Mouse (Mus musculus) embryonic facial prominence, embryonic 13.5 days (tissue): ENCODE results near the gene Prkcg. TPM values are rescaled to one million over a fixed set of nuclear protein-coding genes. Genes with fewer than 3 reads are reported as not detected.
A peak's percentile ranks its signal among the peaks of the same experiment; 100 is the strongest.
"Not testable (repeated sequence)": the region's sequence is repeated elsewhere in the genome, so short reads cannot be mapped to it uniquely, and the experiment has no call there.

Source experiments
- ATAC-seq: fragments of 200-750 bp; cut with Nextera tagmentation; 2 replicates; pipeline ENCODE4 v1.8.0; 2017; ENCODE audit warnings: low read depth; ENCODE audit not compliant: insufficient number of reproducible peaks, insufficient read depth, low FRiP score, low TSS enrichment
- H3K27ac ChIP-seq: fragments of 300-500 bp; sonication (generic); 2 replicates; pipeline ENCODE4 v1.5.1; 2015; ENCODE audit warnings: moderate library complexity, mild to moderate bottlenecking, inconsistent platforms
- H3K27me3 ChIP-seq: fragments of 300-500 bp; sonication (generic); 2 replicates; pipeline ENCODE4 v1.6.1; 2015; ENCODE audit warnings: mild to moderate bottlenecking, inconsistent platforms
- H3K36me3 ChIP-seq: fragments of 300-500 bp; sonication (generic); 2 replicates; pipeline ENCODE4 v1.6.1; 2015; ENCODE audit warnings: mild to moderate bottlenecking, inconsistent platforms
- H3K4me1 ChIP-seq: fragments of 300-500 bp; sonication (generic); 2 replicates; pipeline ENCODE4 v1.6.1; 2015; ENCODE audit warnings: inconsistent platforms
- H3K4me2 ChIP-seq: fragments of 300-500 bp; sonication (generic); 2 replicates; pipeline ENCODE4 v1.6.1; 2015; ENCODE audit warnings: moderate library complexity, mild to moderate bottlenecking, inconsistent platforms
- H3K4me3 ChIP-seq: fragments of 300-500 bp; sonication (generic); 2 replicates; pipeline ENCODE4 v1.5.1; 2015; ENCODE audit warnings: mild to moderate bottlenecking, inconsistent platforms
- H3K9ac ChIP-seq: fragments of 300-500 bp; sonication (generic); 2 replicates; pipeline ENCODE4 v1.6.1; 2015; ENCODE audit warnings: mild to moderate bottlenecking, inconsistent platforms
- H3K9me3 ChIP-seq: fragments of 300-500 bp; sonication (generic); 2 replicates; pipeline ENCODE4 v1.6.1; 2016; ENCODE audit warnings: inconsistent platforms
- WGBS: fragments of 180-500 bp; shearing (Covaris S2); methylation state at CpG from one replicate; pipeline ENCODE4 v1.1.7; 2015; ENCODE audit warnings: mixed read lengths; 5-methylcytosine and 5-hydroxymethylcytosine counted together
- polyA plus RNA-seq: library from polyadenylated mRNA; unstranded; fragments of >200 nt; fragmentation: Nextera tagmentation; extraction: Ambion mirVana; gene quantifications from 2 replicates; pipeline ENCODE4 v1.2.1, GENCODE M21; 2015

Prkcg gene
- polyA plus RNA-seq, 1 experiment from 2014 or later = 0.17 TPM

- H3K4me1 ChIP-seq = peaks cover 45% of the 10 kb centered on the region
- H3K27ac ChIP-seq = peak overlapping the region; percentile 68; the same call in 1 of the 2 replicates
- no peak for ATAC-seq
- H3K27me3 ChIP-seq = no peaks in the 10 kb centered on the region
- H3K4me3 ChIP-seq = no peak overlapping the region
- H3K4me2 ChIP-seq = peak overlapping the region; percentile 75
- H3K9ac ChIP-seq = no peak overlapping the region
- WGBS = 65% methylated on average over 3 of the region's 3 CpGs
- peaks cover 15% of the 10 kb centered on the region for H3K36me3 ChIP-seq
- no peaks in the 10 kb centered on the region for H3K9me3 ChIP-seq
These were observed 2.8 kb downstream of the Prkcg start for GRCm38 (mm10) chr7:3291764-3292163.

- 77% methylated on average over 12 of the region's 12 CpGs for WGBS
- H3K4me2 ChIP-seq = peak overlapping the region; percentile 75
- not testable (repeated sequence) for ATAC-seq, H3K27me3 ChIP-seq, H3K9me3 ChIP-seq, H3K9ac ChIP-seq
- peak overlapping the region; percentile 68; the same call in 1 of the 2 replicates for H3K27ac ChIP-seq
- H3K4me1 ChIP-seq = peaks cover 45% of the 10 kb centered on the region
- H3K4me3 ChIP-seq = peak overlapping the region; percentile 43
- H3K36me3 ChIP-seq = peaks cover 20% of the 10 kb centered on the region
These were observed 3.3 kb downstream of the Prkcg start for GRCm38 (mm10) chr7:3292271-3292670.

GRCm38 (mm10) chr7:3292791-3293190, 3.8 kb downstream of the Prkcg start:
- peak; percentile 45; the same call in 1 of the 2 replicates for ATAC-seq
- Histone ChIP-seq H3K27ac (peak overlapping the region; percentile 66), H3K36me3 (peaks cover 25% of the 10 kb centered on the region), H3K4me2 (peak overlapping the region; percentile 75), H3K4me3 (peak overlapping the region; percentile 43), H3K27me3 (no peaks in the 10 kb centered on the region), H3K9ac (peak overlapping the region; percentile 73), H3K9me3 (no peaks in the 10 kb centered on the region), H3K4me1 (peaks cover 45% of the 10 kb centered on the region)
- 2% methylated on average over 14 of the region's 14 CpGs for WGBS

- Histone ChIP-seq H3K4me3 (no peak overlapping the region), H3K9ac (no peak overlapping the region), H3K9me3 (no peaks in the 10 kb centered on the region), H3K27me3 (0 out of 2 replicates have a peak, but pooled peaks cover 1% of the 10 kb centered on the region), H3K4me1 (peaks cover 38% of the 10 kb centered on the region), H3K27ac (no peak overlapping the region), H3K4me2 (no peak overlapping the region), H3K36me3 (peaks cover 37% of the 10 kb centered on the region)
- no peak for ATAC-seq
- 90% methylated on average over 1 of the region's 1 CpGs for WGBS
These were observed 5.8 kb downstream of the Prkcg start for GRCm38 (mm10) chr7:3294794-3295193.

- Histone ChIP-seq H3K9me3 (no peaks in the 10 kb centered on the region), H3K9ac (no peak overlapping the region), H3K4me1 (peaks cover 31% of the 10 kb centered on the region), H3K27me3 (peaks cover 8% of the 10 kb centered on the region; the same call in 1 of the 2 replicates), H3K4me3 (no peak overlapping the region), H3K36me3 (peaks cover 39% of the 10 kb centered on the region), H3K27ac (no peak overlapping the region), H3K4me2 (no peak overlapping the region)
- 90% methylated on average over 5 of the region's 5 CpGs for whole genome bisulfite sequencing
- ATAC-seq = no peak
These were observed 6.5 kb downstream of the Prkcg start for GRCm38 (mm10) chr7:3295321-3296110.

GRCm38 (mm10) chr7:3296711-3297110, 7.7 kb downstream of the Prkcg start:
- no peak overlapping the region for H3K4me2 ChIP-seq

GRCm38 (mm10) chr7:3299941-3300617, 11.1 kb downstream of the Prkcg start:
- no peak for ATAC-seq
- H3K36me3 ChIP-seq = peaks cover 28% of the 10 kb centered on the region
- WGBS = 55% methylated on average over 7 of the region's 7 CpGs

More at GRCm38 (mm10) chr7:3296711-3297110, 7.7 kb downstream of the Prkcg start:
- 96% methylated on average over 16 of the region's 16 CpGs for WGBS
- no peak for ATAC-seq
- Histone ChIP-seq H3K4me1 (peaks cover 22% of the 10 kb centered on the region), H3K9ac (no peak overlapping the region), H3K4me3 (no peak overlapping the region), H3K9me3 (no peaks in the 10 kb centered on the region), H3K27me3 (peaks cover 20% of the 10 kb centered on the region), H3K27ac (no peak overlapping the region), H3K36me3 (peaks cover 39% of the 10 kb centered on the region)

GRCm38 (mm10) chr7:3300891-3301627, 12.1 kb downstream of the Prkcg start:
- Histone ChIP-seq H3K9me3 (no peaks in the 10 kb centered on the region), H3K27ac (no peak overlapping the region), H3K4me2 (no peak overlapping the region), H3K4me1 (peaks cover 31% of the 10 kb centered on the region), H3K36me3 (peaks cover 27% of the 10 kb centered on the region), H3K27me3 (peaks cover 63% of the 10 kb centered on the region), H3K4me3 (no peak overlapping the region), H3K9ac (no peak overlapping the region)
- ATAC-seq = no peak
- WGBS = 71% methylated on average over 8 of the region's 8 CpGs

More at GRCm38 (mm10) chr7:3299941-3300617, 11.1 kb downstream of the Prkcg start:
- no peak overlapping the region for H3K4me2 ChIP-seq
- no peak overlapping the region for H3K27ac ChIP-seq
- no peaks in the 10 kb centered on the region for H3K9me3 ChIP-seq
- peaks cover 54% of the 10 kb centered on the region for H3K27me3 ChIP-seq
- H3K4me3 ChIP-seq = no peak overlapping the region
- peaks cover 31% of the 10 kb centered on the region for H3K4me1 ChIP-seq
- H3K9ac ChIP-seq = no peak overlapping the region

GRCm38 (mm10) chr7:3301628-3302555, 12.9 kb downstream of the Prkcg start:
- Histone ChIP-seq H3K27ac (no peak overlapping the region), H3K4me2 (peak overlapping the region; percentile 60), H3K9ac (peak overlapping the region; percentile 59), H3K9me3 (no peaks in the 10 kb centered on the region), H3K4me3 (peak overlapping the region; percentile 36), H3K36me3 (peaks cover 23% of the 10 kb centered on the region), H3K27me3 (peaks cover 69% of the 10 kb centered on the region), H3K4me1 (peaks cover 31% of the 10 kb centered on the region)
- ATAC-seq = no peak
- WGBS = 6% methylated on average over 33 of the region's 33 CpGs

- no peak for ATAC-seq
- H3K4me1 ChIP-seq = peaks cover 31% of the 10 kb centered on the region
- H3K4me3 ChIP-seq = peak overlapping the region; percentile 36
- WGBS = 2% methylated on average over 16 of the region's 16 CpGs
- peak overlapping the region; percentile 60 for H3K4me2 ChIP-seq
- H3K27ac ChIP-seq = no peak overlapping the region
- peak overlapping the region; percentile 59; the same call in 1 of the 2 replicates for H3K9ac ChIP-seq
- peaks cover 74% of the 10 kb centered on the region for H3K27me3 ChIP-seq
- peaks cover 14% of the 10 kb centered on the region for H3K36me3 ChIP-seq
- H3K9me3 ChIP-seq = no peaks in the 10 kb centered on the region
These were observed 13.7 kb downstream of the Prkcg start for GRCm38 (mm10) chr7:3302556-3303275.
